Mouse (Mus musculus) testis, adult 2 months (tissue): ENCODE measurements around the gene Ppib. TPM values are rescaled to one million over a fixed set of nuclear protein-coding genes. Genes with fewer than 3 reads are reported as not detected.

Experiments used
- H3K27ac ChIP-seq: fragments of 200-500 bp; 2 replicates; pipeline ENCODE4 v1.5.1; 2012; ENCODE audit warnings: low read depth, low read length; ENCODE audit not compliant: control insufficient read depth, insufficient read depth
- H3K27me3 ChIP-seq: fragments of 200-500 bp; 2 replicates; pipeline ENCODE4 v1.6.1; 2012; ENCODE audit warnings: mild to moderate bottlenecking, low read length, moderate library complexity; ENCODE audit not compliant: control insufficient read depth, insufficient read depth
- H3K36me3 ChIP-seq: fragments of 200-500 bp; 2 replicates; pipeline ENCODE4 v1.6.1; 2012; ENCODE audit warnings: mild to moderate bottlenecking, low read length; ENCODE audit not compliant: control insufficient read depth, insufficient read depth
- H3K4me1 ChIP-seq: fragments of 200-500 bp; 2 replicates; pipeline ENCODE4 v1.6.1; 2012; ENCODE audit warnings: low read length; ENCODE audit not compliant: control insufficient read depth, insufficient read depth
- H3K4me3 ChIP-seq: fragments of 200-500 bp; 2 replicates; pipeline ENCODE4 v1.5.1; 2012; ENCODE audit warnings: low read depth, mild to moderate bottlenecking, low read length, moderate library complexity, mixed read lengths; ENCODE audit not compliant: control insufficient read depth
- CTCF ChIP-seq: fragments of 200-500 bp; IDR thresholded peaks from 2 replicates; pipeline ENCODE4 v1.5.1; 2012; ENCODE audit warnings: low read depth, mild to moderate bottlenecking, inconsistent platforms, low read length, moderate library complexity; ENCODE audit not compliant: control insufficient read depth, insufficient read depth, insufficient replicate concordance
- POLR2A ChIP-seq: fragments of 200-500 bp; IDR thresholded peaks from 2 replicates; pipeline ENCODE4 v1.6.1; 2012; ENCODE audit warnings: low read depth, mild to moderate bottlenecking, inconsistent platforms, low read length, moderate library complexity; ENCODE audit not compliant: control insufficient read depth
- polyA plus RNA-seq: library from polyadenylated mRNA; depleted of rRNA; stranded (reverse); fragments of >200 nt; gene quantifications from 2 replicates; pipeline ENCODE4 v1.2.3, GENCODE M21; 2012

Ppib gene
- polyA plus RNA-seq, 1 experiment = 68.0 TPM

DNA sequence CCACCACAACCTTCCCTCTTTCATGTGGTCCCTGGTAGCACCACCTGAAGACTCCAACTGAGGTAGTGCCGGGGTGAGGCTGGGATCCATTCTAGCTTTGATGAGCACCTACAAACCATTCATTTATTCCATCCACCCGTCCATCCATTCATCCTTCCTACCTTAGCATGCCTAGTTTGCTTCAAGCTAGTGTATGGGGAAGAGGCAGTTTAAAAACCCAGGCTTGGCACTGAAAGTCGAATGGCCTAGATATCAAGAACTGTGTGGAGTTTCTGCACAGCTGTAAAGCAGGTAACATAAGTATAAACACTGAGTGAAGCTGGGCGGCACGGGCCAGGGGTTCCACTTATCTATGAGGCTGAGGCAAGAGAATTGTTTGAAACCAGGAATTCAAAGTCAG is 10.1 kb downstream of the Ppib start:
- Histone ChIP-seq H3K36me3 (no peaks in the 10 kb centered on the region), H3K4me3 (no peak overlapping the region), H3K27ac (no peak overlapping the region), H3K27me3 (no peaks in the 10 kb centered on the region), H3K4me1 (peaks cover 12% of the 10 kb centered on the region)
- TF ChIP-seq POLR2A (no peak), CTCF (no peak)

DNA sequence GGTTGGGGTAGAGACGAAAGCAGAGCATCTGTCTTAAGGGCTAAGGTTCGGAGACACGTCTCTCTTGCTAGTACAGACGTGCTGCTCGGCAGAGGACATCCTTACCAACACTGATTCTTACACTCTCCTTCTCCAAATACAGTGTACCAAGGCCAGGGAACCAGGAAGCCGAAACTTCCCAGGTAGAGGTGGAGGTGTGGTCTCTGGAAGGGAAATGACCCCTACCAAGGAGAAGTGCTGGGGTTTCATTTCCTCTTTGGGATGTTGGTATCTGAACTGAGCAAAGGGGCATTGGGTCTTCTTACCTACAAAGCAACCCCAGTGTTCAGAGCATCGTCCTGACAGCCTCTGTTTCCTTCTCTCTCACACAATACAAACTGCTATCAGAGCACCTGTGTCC is 12.7 kb downstream of the Ppib start:
- Histone ChIP-seq H3K4me1 (peaks cover 12% of the 10 kb centered on the region), H3K27me3 (no peaks in the 10 kb centered on the region), H3K36me3 (no peaks in the 10 kb centered on the region), H3K4me3 (no peak overlapping the region), H3K27ac (no peak overlapping the region)
- TF ChIP-seq POLR2A (no peak), CTCF (no peak)

DNA sequence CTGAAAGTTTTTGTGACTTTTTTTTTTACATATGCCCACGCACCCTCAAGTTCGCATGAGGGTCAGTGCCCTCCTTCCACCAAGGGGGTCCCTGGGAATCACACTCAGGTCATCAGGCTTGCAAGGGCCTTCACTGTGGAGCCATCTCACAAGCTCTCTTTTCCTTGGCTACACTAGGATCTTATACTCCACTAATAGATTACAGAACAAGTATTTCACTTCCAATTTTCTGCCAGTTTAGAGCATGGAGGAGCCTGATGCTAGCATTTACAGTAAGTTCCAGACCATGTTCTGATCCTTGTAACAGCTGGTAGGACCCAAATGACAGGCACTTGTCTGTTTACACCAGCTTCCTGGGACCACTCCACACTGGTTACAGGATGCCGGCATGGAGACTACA is 18.1 kb downstream of the Ppib start:
- Histone ChIP-seq H3K27me3 (no peaks in the 10 kb centered on the region), H3K4me1 (no peaks in the 10 kb centered on the region), H3K36me3 (no peaks in the 10 kb centered on the region), H3K27ac (no peak overlapping the region), H3K4me3 (no peak overlapping the region)
- no peak for TF ChIP-seq CTCF
- TF ChIP-seq POLR2A = no peak

DNA sequence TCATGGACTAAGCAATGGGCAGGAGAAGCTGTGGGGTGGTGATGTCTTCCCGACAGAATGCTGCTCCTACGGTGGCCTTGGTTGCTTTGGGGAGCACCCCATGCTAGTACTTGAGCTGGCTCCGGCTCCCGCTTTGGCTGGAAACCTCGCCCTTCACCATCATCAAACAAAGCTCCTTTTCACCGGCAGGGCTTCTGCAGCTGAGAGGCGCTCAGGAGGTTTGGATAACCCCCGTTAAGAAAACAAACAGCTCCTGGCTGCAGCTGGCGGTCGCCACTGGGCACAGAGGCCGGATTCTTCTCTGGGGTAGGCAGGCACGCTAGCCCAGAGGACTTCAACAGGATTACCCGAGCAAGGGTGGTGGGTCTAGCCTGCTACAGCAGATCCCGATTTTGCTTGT is 18.5 kb downstream of the Ppib start:
- Histone ChIP-seq H3K4me3 (no peak overlapping the region), H3K27me3 (no peaks in the 10 kb centered on the region), H3K27ac (no peak overlapping the region), H3K36me3 (no peaks in the 10 kb centered on the region), H3K4me1 (no peaks in the 10 kb centered on the region)
- no peak for TF ChIP-seq POLR2A
- no peak for TF ChIP-seq CTCF

DNA sequence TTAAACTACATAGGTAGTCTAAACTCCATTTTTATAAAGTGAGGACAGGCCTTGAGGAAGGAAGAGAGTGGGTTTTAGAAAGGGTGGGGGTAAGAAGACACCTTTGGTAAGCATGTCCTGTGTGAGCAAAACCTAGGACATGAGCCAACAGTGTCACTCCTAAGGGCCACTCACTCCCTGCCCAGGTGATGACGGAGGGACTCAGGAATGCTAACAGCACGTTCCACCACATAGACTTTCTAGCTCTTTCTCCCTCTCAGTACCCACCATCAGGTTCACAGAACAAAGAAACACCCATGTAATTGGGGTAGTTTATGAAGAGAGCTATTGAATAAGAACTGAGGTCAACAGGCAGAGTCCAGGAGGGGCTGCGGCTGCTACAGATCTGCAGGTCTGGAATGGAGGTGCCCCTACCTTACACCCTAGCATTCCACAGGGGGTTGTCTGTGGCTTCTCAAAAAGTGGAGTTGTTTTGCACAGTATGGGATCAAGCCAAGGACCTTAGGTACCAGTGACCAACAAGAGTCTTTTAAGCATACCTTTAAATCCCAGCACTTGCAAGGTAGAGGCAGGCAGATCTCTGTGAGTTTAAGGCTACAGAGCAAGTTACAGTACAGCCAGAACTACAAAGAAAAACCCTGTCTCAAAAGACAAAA is 20.9 kb downstream of the Ppib start:
- no peak for TF ChIP-seq POLR2A
- no peak for TF ChIP-seq CTCF
- H3K27ac ChIP-seq = no peak overlapping the region

DNA sequence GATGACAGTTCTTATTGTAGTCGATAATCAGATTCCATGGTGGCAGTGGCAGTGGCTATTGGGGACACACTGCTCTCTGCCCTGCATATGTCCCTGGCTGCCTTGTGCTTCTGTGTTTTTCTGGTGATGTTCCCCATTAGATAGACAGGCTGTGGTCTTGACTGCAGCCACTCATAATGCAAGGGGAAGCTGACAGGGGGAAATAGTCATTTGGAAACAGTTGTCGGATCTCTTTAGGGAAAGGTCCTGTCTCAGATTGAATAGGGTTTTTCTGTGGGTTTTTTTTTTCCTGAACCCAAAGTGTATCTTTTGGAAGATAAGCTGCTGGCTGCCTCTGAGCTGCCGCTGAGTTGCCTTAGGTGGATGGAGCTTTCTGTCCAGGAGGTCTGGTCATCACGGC is 22.0 kb downstream of the Ppib start:
- H3K27me3 ChIP-seq = no peaks in the 10 kb centered on the region
- no peak overlapping the region for H3K27ac ChIP-seq
- H3K4me3 ChIP-seq = no peak overlapping the region
- no peaks in the 10 kb centered on the region for H3K36me3 ChIP-seq
- no peak for TF ChIP-seq CTCF
- TF ChIP-seq POLR2A = no peak
- no peaks in the 10 kb centered on the region for H3K4me1 ChIP-seq

More for the DNA sequence above, 20.9 kb downstream of the Ppib start:
- Histone ChIP-seq H3K36me3 (no peaks in the 10 kb centered on the region), H3K4me1 (no peaks in the 10 kb centered on the region), H3K27me3 (no peaks in the 10 kb centered on the region), H3K4me3 (no peak overlapping the region)

DNA sequence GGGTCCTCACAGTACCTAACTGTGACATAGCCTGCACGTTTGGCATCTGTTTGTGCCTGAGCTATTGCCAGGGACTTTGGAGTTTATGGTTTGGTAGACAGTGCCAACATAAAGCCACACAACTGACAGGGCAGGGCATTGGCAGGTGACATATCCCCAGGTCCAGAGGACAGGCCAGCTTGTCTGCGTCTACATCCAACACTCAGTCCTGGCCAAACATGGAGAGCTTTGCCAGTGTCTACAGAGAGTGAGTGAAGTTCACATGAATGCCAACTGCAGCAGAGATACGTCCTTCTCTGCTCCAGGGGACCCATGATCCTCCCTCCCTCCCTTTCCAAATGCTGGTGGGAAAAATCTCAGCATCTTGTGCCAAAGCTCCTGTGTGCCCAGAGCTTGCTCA is 24.1 kb downstream of the Ppib start:
- Histone ChIP-seq H3K36me3 (no peaks in the 10 kb centered on the region; the same call in 1 of the 2 replicates), H3K27ac (no peak overlapping the region), H3K4me3 (0 out of 2 replicates have a peak overlapping the region, but pooled peaks have one; percentile 6), H3K27me3 (no peaks in the 10 kb centered on the region), H3K4me1 (no peaks in the 10 kb centered on the region; the same call in 1 of the 2 replicates)
- TF ChIP-seq POLR2A (no peak), CTCF (no peak)

DNA sequence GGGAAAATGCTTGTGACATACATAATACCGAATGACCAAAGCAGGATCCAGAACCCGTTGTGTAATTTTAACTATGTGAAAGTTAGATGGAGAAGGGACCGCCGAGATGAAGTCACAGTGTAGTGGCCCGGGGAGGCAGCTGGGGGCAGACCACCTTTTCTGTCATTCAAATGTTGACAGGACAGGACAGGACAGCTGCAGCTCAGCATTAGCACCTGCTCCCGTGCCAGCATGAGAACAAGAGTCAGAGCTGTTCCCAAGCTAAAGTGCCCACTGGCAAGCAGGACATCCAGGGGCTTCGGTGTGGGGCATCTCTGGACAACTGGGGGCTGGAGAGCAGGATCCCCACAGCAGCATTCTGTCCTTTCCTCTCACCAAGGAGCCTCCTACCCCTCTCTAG is 27.0 kb downstream of the Ppib start:
- TF ChIP-seq POLR2A = no peak
- no peak for TF ChIP-seq CTCF
- Histone ChIP-seq H3K27ac (no peak overlapping the region), H3K4me1 (no peaks in the 10 kb centered on the region; the same call in 1 of the 2 replicates), H3K27me3 (no peaks in the 10 kb centered on the region), H3K36me3 (peaks cover 1% of the 10 kb centered on the region; the same call in 1 of the 2 replicates), H3K4me3 (no peak overlapping the region)
